Mouse (Mus musculus) neural tube, embryonic 10.5 days (tissue): ENCODE data around the gene Cckbr.
"Not testable (repeated sequence)": the region's sequence is repeated elsewhere in the genome, so short reads cannot be mapped to it uniquely, and the experiment has no call there.

Experiments used
- DNase-seq: peaks from one replicate; pipeline ENCODE4 v3.0.0-alpha.2; 2017; ENCODE audit warnings: low spot score; ENCODE audit errors: extremely low spot score

Gene Cckbr

DNA sequence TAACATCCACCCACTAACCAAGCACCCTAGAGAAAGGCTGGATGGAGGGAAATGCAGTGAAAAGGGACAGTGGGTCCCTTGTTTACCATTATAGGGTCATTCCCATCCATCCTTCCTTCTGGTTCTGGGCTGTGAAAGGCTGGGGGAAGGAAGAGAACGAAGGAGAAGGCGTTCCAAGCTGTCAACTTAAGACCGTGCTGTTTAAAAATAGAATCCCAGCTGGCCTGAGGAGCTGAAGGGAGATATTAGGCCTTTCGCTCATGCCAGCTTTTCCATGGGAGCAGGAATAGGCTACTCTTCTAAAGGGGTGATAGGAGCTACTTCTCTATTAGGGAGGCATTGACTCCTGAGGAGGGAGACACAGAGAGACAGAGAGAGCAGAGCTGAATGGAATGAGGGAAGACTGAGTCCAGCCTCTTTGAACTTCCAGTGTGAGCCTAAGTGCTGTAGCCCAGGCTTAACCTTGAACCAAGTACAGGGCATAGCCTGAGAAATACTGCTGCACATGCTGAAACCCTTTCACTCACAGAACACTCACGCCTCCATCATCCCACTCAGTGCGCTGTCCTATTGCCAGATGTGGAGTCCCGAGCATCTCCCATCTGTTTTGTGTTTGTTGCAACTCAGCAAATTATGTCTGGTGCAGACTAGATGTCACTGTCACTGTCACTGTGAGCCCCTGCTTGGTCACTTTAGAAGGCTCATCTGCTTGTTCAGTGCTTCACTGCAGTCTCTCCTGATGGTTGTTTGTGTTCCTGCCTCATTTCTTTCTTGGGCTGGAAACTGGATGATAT is 12.6 kb downstream of the Cckbr start:
- no peak for DNase-seq

GRCm38 (mm10) chr7:105441426-105441825 is 15.9 kb downstream of the Cckbr start:
- no peak for DNase-seq

DNA sequence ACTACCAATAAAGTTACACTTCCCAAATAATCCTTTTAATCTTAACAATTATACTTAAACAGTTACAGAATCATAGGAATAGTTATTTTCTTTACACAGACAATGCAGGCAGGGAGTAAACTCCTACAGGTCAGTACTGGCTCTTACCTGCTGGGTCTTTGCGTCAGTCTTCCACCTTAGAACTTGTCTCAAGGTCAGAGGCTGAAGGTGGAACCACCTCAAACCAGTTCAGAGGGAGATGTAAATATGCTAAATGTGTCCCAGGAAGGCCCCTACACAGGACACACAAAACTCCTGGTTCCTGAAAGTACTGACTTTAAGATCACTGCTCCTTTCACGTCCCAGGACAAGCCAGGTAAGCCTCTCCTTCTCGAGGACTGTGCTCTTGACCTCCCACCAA is 19.5 kb downstream of the Cckbr start:
- no peak for DNase-seq

DNA sequence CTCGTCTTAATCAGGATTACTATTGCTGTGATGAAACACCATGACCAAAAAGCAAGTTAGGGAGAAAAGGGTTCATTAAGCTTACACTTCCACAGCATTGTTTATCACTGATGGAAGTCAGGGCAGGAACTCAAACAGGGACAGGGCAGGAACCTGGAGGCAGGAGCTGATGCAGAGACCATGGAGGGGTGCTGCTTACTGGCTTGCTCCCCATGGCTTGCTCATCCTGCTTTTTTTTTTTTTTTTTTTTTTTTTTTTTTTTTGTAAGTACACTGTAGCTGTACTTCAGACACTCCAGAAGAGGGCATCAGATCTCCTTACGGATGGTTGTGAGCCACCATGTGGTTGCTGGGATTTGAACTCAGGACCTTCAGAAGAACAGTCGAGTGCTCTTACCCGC is 27.8 kb downstream of the Cckbr start:
- not testable (repeated sequence) for DNase-seq

GRCm38 (mm10) chr7:105458546-105458945 is 33.0 kb downstream of the Cckbr start:
- no peak for DNase-seq

DNA sequence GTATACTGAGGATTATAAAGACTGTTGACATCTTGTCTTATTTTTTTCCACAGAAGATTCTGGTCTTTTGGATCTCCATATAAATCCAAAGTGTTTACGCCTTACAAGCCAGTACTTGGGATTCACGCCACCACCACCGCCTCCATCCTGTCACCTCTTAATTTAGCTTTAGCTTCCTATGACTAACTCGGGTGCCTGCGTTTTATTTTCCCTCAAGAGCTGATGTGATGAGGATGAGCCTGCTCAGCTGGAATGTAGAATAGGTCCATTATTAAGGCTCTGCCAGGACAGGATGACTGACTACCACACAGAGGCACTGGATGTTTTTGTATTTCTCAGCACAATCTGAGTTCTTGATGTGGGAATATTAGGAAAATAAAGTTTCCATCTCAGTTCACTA is 40.0 kb downstream of the Cckbr start:
- not testable (repeated sequence) for DNase-seq

DNA sequence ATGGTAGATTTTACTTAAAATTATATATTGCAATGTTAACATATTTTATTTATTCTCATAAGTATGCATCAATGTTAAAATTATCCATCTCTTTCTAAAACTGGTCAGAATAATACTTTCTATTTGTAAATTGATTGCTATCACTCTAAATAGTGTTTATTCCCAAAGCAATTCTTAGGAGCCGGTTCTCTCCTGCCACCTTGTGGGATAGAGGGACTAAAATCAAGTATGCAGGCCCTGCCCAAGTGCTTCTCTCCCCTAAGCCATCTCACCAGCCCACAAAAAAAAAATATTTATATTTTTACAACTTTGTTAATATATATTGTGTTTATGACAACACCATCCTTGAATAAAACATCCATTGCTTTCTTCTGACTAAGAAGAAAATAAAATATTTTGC is 47.1 kb downstream of the Cckbr start:
- no peak for DNase-seq

DNA sequence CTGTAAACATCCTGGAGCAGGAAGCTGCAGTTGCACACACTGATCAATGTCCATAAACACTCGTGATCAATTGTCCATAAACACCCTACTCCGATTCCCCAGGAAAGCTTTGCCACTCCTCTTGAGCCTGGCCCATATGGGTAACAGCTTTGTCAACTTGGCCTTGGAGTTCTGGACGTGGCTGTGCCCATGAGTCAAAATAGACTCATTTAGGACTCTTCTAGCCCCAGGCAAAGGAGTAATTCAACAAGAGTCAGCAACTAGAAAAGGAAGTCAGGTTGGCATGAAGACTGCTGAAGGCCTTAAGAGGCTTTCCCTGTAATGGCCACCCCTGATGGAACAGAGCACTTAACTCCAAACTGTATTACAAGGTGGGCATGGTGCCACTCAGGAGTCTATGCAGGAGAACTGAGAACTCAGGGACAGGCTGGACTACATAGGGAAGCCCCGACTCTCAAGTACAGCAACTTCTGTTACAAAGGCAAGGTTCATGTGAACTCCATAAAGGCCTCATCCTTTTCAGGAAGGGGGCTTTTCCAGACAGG is 49.3 kb downstream of the Cckbr start:
- DNase-seq: no peak

DNA sequence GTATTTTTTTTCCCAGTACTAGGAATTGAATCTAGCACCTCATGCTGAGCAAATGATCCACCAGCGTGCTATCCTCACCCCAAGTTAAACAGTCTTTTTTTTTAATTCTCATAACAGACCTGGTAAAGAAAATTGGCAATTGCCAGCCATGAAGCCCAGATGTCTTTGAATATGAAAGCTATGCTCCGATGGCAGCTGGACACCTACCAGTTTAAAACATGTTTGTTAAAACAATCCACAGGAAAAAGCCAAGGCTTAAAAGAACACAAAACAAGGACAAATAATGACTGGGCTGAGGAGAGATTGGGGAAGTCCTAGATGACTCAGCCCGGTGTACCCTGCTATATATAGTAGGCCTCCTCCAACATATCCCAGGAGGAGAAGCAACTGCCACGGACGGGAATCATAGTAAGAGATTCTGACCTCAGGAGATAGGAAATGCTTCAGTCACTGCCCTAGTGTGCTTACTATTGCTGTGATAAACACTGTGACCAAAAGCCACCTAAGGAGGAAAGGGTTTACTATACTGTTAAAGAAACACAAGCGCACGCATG is 49.9 kb downstream of the Cckbr start:
- DNase-seq: no peak

- DNase-seq: no peak
Measured at GRCm38 (mm10) chr7:105476683-105477432, 51.3 kb downstream of the Cckbr start.

DNA sequence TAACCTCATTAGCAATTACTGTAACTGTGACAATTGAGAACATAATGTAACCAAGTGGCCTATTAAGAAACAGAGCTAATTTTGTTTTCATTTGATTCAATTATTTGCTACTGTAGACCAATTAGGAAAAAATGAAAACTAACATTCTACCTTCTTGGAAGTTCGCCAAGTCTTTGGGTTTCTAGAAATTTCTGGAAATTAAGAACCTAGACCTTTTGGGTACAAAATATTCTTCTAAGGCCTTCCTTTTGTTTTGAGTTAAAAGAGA is 51.8 kb downstream of the Cckbr start:
- DNase-seq: no peak

DNA sequence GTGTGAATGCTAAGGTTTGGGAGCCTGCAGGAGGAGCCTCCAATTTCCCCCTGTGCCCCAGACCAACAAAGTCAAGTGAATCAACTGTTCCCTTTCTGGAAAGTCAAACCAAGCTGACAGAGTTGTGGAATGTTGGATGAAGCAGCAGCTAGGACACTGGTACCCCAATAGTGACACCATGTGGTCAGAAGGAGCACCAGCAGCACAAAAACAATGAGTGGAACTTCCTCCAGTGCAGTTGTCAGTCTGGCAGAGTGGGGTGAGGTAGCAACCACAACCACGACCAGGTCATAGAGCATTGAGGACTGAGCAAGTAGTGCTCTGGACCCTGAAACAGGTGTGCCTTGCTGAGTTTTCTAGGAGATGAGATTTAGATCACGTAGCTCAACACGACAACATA is 52.3 kb downstream of the Cckbr start:
- DNase-seq: peak; percentile 19

GRCm38 (mm10) chr7:105478344-105478743 is 52.8 kb downstream of the Cckbr start:
- DNase-seq: no peak

- no peak for DNase-seq
Measured at GRCm38 (mm10) chr7:105479232-105479631, 53.7 kb downstream of the Cckbr start.

- DNase-seq: no peak
Measured at GRCm38 (mm10) chr7:105480081-105480480, 54.5 kb downstream of the Cckbr start.

DNA sequence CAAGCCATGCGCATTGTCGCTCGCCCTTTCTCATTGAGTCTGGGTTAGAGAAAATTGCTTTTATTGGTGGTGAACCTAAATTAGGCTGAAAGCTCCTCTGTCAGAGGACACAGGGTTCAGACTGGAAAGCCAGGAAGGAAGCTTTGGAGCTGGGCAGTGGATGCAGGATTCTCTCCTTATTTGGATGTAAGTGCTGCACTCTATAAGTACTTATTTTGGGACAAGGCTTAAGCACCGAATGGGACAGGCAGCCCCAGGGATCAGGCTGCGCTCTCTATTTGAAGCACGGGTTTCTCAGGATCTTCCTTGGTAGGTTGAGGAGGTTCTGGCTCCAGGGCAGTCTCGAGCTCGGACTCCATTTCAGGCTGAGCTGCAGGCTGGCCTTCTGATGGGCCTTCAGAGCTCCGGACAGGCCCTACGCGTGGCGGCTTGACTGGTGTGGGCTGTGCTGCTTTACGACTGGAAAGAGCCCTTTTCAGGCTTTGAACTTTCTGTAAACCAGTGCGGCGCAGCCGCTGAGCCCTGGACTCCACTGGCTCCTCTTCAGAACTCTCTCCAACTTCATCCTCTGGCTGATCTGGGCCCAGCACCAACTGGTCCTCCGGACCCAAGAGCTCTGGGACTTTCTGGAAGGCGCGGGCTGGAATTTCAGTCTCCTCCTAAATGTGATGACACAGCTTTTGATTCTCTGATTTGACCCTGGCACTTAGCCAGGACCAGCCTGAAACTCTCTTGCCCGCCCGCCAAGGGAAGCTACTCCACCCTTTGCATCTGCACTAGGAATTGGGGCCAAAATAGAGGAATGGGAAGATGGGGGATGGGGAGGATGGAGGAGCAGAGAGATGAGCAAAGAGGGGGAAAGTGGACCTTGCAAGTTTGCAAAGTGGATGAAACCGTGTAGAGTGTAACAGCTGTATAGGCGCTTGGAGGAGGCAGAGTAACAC is 55.3 kb downstream of the Cckbr start:
- DNase-seq: peak; percentile 27

DNA sequence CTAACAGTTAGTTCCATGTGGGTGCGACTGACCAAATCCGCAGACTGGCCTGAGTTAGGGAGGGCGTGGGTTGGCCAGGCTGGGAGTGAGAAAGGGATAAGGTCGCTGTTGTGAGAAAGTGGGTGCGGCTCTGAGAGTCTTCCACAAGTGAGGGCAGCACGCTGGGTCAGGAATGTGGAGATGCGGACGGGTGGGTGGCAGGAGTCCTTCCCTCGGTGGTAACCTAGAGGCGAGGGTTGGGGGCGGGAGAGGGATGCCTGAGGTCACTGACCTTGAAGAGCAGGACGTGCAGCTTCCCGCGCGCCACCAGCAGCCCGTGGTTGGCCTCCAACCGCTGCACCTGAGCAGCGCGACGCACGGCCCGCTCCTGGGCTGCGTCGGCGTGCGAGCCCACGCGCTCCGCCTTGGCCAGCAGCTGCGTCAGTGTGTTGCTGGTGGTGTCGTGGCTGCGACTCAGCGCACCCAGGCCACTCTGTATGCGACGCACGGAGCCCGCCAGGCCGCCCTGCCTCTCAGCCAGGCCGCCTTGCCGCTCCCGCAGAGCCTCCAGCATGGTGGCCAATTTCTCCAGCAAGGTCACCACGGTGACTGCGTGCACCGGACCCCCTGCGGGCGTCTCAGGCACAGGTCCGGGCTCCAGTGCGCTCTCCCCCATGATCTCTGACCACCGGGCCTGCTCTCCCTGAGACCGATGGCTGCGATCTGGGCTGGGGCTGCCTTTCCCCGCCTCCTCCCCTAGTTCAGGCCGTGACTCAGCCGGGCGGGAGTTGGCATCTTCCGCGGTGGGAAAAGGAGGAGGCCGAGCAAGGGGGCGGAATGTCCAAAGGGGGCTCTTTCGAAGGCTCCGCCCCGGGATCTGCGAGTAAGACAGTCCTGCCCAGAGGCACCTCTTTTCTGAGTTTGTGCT is 56.2 kb downstream of the Cckbr start, which contains the start of gene Cavin3:
Gene Cavin3, minus strand, starts transcription at position 796 of the 907 bp plus-strand sequence.
- peak; percentile 75 for DNase-seq

DNA sequence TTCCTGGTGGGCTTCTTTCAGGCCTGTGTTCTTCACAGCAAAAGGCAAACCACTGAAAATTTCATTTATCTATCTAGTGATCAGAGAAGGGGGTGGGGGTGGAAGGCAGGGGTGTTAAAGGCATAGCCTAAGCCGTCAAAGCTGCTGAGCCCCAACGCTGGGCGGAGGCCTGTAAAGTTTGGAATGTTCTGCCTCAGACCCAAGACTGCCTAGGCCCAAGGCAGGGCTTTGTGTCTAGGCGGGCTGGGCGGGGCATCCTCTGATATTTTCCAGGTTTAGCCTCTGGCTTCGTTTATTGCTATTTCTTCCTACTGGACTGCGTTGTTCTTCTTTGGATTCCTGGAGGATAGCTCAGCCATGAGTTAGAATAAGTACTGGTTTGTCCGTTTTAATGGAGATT is 56.9 kb downstream of the Cckbr start:
- DNase-seq: no peak

GRCm38 (mm10) chr7:105485029-105485428 is 59.5 kb downstream of the Cckbr start:
- no peak for DNase-seq
